Mouse (Mus musculus) lung, embryonic 14.5 days (tissue): ENCODE data around the gene Pde4d. TPM values are rescaled to one million over a fixed set of nuclear protein-coding genes. Genes with fewer than 3 reads are reported as not detected.
A peak's percentile ranks its signal among the peaks of the same experiment; 100 is the strongest.

Source experiments
- ATAC-seq: fragments of 200-750 bp; cut with Nextera tagmentation; 2 replicates; pipeline ENCODE4 v1.8.0; 2017; ENCODE audit warnings: mild to moderate bottlenecking, moderate TSS enrichment, moderate library complexity; ENCODE audit not compliant: insufficient read depth
- DNase-seq: peaks from one replicate; pipeline ENCODE4 v3.0.0-alpha.2; 2015
- H3K27ac ChIP-seq: fragments of 300-500 bp; sonication (generic); 2 replicates; pipeline ENCODE4 v1.5.1; 2014; ENCODE audit warnings: low read depth, mild to moderate bottlenecking, moderate library complexity
- H3K27me3 ChIP-seq: fragments of 300-500 bp; sonication (generic); 2 replicates; pipeline ENCODE4 v1.6.1; 2014; ENCODE audit warnings: low read length, control low read depth; ENCODE audit not compliant: insufficient read depth
- H3K36me3 ChIP-seq: fragments of 300-500 bp; sonication (generic); 2 replicates; pipeline ENCODE4 v1.6.1; 2014; ENCODE audit warnings: control low read depth; ENCODE audit not compliant: insufficient read depth
- H3K4me1 ChIP-seq: fragments of 300-500 bp; sonication (generic); 2 replicates; pipeline ENCODE4 v1.6.1; 2014; ENCODE audit warnings: antibody characterized with exemption, control low read depth; ENCODE audit not compliant: insufficient read depth
- H3K4me2 ChIP-seq: fragments of 300-500 bp; sonication (generic); 2 replicates; pipeline ENCODE4 v1.6.1; 2014; ENCODE audit warnings: mild to moderate bottlenecking
- H3K4me3 ChIP-seq: fragments of 300-500 bp; sonication (generic); 2 replicates; pipeline ENCODE4 v1.5.1; 2014; ENCODE audit warnings: low read depth, low read length
- H3K9ac ChIP-seq: fragments of 300-500 bp; sonication (generic); 2 replicates; pipeline ENCODE4 v1.6.1; 2014
- H3K9me3 ChIP-seq: fragments of 300-500 bp; sonication (generic); 2 replicates; pipeline ENCODE4 v1.6.1; 2016; ENCODE audit warnings: low read depth, low read length, control low read depth
- CTCF ChIP-seq: IDR thresholded peaks from 2 replicates; pipeline ENCODE4 v1.5.1; 2016; ENCODE audit warnings: antibody characterized with exemption, low read depth
- WGBS: fragments of 180-500 bp; shearing (Covaris S2); extraction: QIAGEN DNeasy Blood & Tissue Kit; methylation state at CpG from one replicate; pipeline ENCODE4 v1.1.7; 2014; 5-methylcytosine and 5-hydroxymethylcytosine counted together
- polyA plus RNA-seq: library from polyadenylated mRNA; unstranded; fragments of >200 nt; fragmentation: Nextera tagmentation; extraction: Ambion mirVana; gene quantifications from 2 replicates; pipeline ENCODE4 v1.2.1, GENCODE M21; 2014

Pde4d gene
- polyA plus RNA-seq, 1 experiment from 2014 or later: 16.2 TPM

GRCm38 (mm10) chr13:108429623-108430022, 20.1 kb upstream of the Pde4d start:
- H3K36me3 ChIP-seq: no peaks in the 10 kb centered on the region
- no peak overlapping the region for H3K9ac ChIP-seq
- H3K4me1 ChIP-seq: no peaks in the 10 kb centered on the region
- TF ChIP-seq CTCF: no peak
- 67% methylated on average over 2 of the region's 2 CpGs for WGBS
- DNase-seq (no peak), ATAC-seq (no peak)
- no peak overlapping the region for H3K4me2 ChIP-seq
- no peaks in the 10 kb centered on the region for H3K9me3 ChIP-seq
- H3K27me3 ChIP-seq: no peaks in the 10 kb centered on the region
- H3K4me3 ChIP-seq: no peak overlapping the region
- H3K27ac ChIP-seq: no peak overlapping the region

GRCm38 (mm10) chr13:108431776-108432175, 18.0 kb upstream of the Pde4d start:
- no peaks in the 10 kb centered on the region for H3K4me1 ChIP-seq
- DNase-seq: no peak
- WGBS: 91% methylated on average over 3 of the region's 3 CpGs
- H3K4me3 ChIP-seq: no peak overlapping the region
- no peak for TF ChIP-seq CTCF
- no peak overlapping the region for H3K9ac ChIP-seq
- no peaks in the 10 kb centered on the region for H3K36me3 ChIP-seq
- no peak for ATAC-seq
- H3K27ac ChIP-seq: no peak overlapping the region
- no peaks in the 10 kb centered on the region for H3K9me3 ChIP-seq
- H3K4me2 ChIP-seq: no peak overlapping the region
- H3K27me3 ChIP-seq: no peaks in the 10 kb centered on the region

GRCm38 (mm10) chr13:108435687-108436086, 14.1 kb upstream of the Pde4d start:
- no peak overlapping the region for H3K27ac ChIP-seq
- TF ChIP-seq CTCF: no peak
- H3K4me1 ChIP-seq: no peaks in the 10 kb centered on the region
- ATAC-seq (no peak), DNase-seq (no peak)
- H3K4me3 ChIP-seq: no peak overlapping the region
- H3K36me3 ChIP-seq: no peaks in the 10 kb centered on the region
- H3K9me3 ChIP-seq: no peaks in the 10 kb centered on the region
- H3K27me3 ChIP-seq: no peaks in the 10 kb centered on the region
- no peak overlapping the region for H3K9ac ChIP-seq
- no peak overlapping the region for H3K4me2 ChIP-seq

GRCm38 (mm10) chr13:108437424-108437823, 12.3 kb upstream of the Pde4d start:
- DNase-seq: no peak
- no peaks in the 10 kb centered on the region for H3K27me3 ChIP-seq

DNA sequence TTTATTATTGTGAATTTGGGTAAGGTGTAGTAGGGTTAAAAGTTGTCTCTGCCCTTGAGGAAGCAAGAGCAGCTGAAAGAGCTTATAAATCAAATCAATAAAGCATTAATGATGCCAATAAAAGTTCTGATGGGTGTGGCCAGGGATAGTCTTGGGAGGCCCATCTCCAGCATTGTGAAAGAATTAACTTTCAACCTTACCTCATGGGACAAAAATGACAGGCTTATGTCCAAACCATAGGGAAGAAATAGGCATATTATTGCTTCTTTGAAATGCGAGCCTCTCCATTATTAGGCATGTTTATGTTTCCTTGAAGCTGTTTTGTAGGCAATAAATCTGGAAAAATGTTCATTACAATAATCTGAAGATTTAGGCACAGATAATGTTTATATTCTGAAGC, 10.7 kb upstream of the Pde4d start:
- no peaks in the 10 kb centered on the region for H3K4me1 ChIP-seq
- no peak overlapping the region for H3K27ac ChIP-seq
- H3K27me3 ChIP-seq: no peaks in the 10 kb centered on the region
- DNase-seq (no peak), ATAC-seq (no peak)
- H3K4me3 ChIP-seq: no peak overlapping the region
- H3K4me2 ChIP-seq: no peak overlapping the region
- H3K9ac ChIP-seq: no peak overlapping the region
- no peaks in the 10 kb centered on the region for H3K9me3 ChIP-seq
- no peak for TF ChIP-seq CTCF
- H3K36me3 ChIP-seq: no peaks in the 10 kb centered on the region
- WGBS: 97% methylated on average over 1 of the region's 1 CpGs

More at GRCm38 (mm10) chr13:108437424-108437823, 12.3 kb upstream of the Pde4d start:
- no peak for TF ChIP-seq CTCF
- Histone ChIP-seq H3K4me3 (no peak overlapping the region), H3K9ac (no peak overlapping the region), H3K9me3 (no peaks in the 10 kb centered on the region), H3K36me3 (no peaks in the 10 kb centered on the region), H3K27ac (no peak overlapping the region), H3K4me1 (no peaks in the 10 kb centered on the region), H3K4me2 (no peak overlapping the region)
- ATAC-seq: no peak
- 88% methylated on average over 2 of the region's 2 CpGs for WGBS

GRCm38 (mm10) chr13:108448348-108448931, 1.3 kb upstream of the Pde4d start:
- DNase-seq: peak; percentile 45
- Histone ChIP-seq H3K9ac (no peak overlapping the region), H3K9me3 (no peaks in the 10 kb centered on the region), H3K4me1 (0 out of 2 replicates have a peak, but pooled peaks cover 5% of the 10 kb centered on the region), H3K36me3 (no peaks in the 10 kb centered on the region), H3K4me2 (no peak overlapping the region), H3K4me3 (no peak overlapping the region), H3K27me3 (no peaks in the 10 kb centered on the region), H3K27ac (no peak overlapping the region)
- ATAC-seq: no peak; the same call in 1 of the 2 replicates
- WGBS: 49% methylated on average over 11 of the region's 11 CpGs
- TF ChIP-seq CTCF: no peak

- Histone ChIP-seq H3K9ac (no peak overlapping the region), H3K27ac (no peak overlapping the region), H3K36me3 (no peaks in the 10 kb centered on the region), H3K4me1 (0 out of 2 replicates have a peak, but pooled peaks cover 5% of the 10 kb centered on the region), H3K9me3 (no peaks in the 10 kb centered on the region), H3K4me3 (no peak overlapping the region), H3K4me2 (no peak overlapping the region), H3K27me3 (no peaks in the 10 kb centered on the region)
- no peak for ATAC-seq
- WGBS: 76% methylated on average over 2 of the region's 2 CpGs
- DNase-seq: no peak
- TF ChIP-seq CTCF: no peak
Observed at GRCm38 (mm10) chr13:108451122-108451521, 1.4 kb downstream of the Pde4d start.
